Mouse (Mus musculus): Measurements from ENCODE around the gene Hepacam.
A peak's percentile ranks its signal among the peaks of the same experiment; 100 is the strongest.

Gene Hepacam

DNA sequence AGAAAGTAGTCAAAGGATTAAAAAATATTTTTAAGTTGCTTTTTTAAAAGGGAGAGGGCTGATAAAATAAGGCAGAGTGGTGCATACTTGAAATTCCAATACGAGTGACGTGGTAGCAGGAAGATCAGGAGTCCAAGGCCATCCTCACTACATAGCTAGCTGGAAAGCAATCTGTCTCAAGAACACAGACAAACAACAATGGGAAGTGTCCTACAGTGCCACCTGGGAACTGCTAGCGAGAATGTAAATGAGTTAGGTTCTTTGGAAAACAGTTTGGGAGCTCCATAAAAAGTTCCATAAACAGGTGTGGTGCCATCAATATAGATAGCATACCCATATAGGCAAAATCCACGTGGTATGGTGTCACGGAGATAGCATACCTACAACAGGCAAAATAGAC, 1.4 kb upstream of the Hepacam start:
- no peak for DNase-seq (ENCODE audit: low read depth, low spot score)
- no peaks in the 10 kb centered on the region for H3K36me3 ChIP-seq (ENCODE audit: control insufficient read depth, insufficient read depth, low read length, poor library complexity, severe bottlenecking)
- H3K27me3 ChIP-seq (ENCODE audit: control insufficient read depth, insufficient read depth, low read length, poor library complexity, severe bottlenecking): no peaks in the 10 kb centered on the region

- DNase-seq (ENCODE audit: low read depth, low spot score): no peak
- H3K27me3 ChIP-seq (ENCODE audit: control insufficient read depth, insufficient read depth, low read length, poor library complexity, severe bottlenecking): no peaks in the 10 kb centered on the region
- no peaks in the 10 kb centered on the region for H3K36me3 ChIP-seq (ENCODE audit: control insufficient read depth, insufficient read depth, low read length, poor library complexity, severe bottlenecking)
Measured at GRCm38 (mm10) chr9:37368081-37368830, 1.1 kb downstream of the Hepacam start.

DNA sequence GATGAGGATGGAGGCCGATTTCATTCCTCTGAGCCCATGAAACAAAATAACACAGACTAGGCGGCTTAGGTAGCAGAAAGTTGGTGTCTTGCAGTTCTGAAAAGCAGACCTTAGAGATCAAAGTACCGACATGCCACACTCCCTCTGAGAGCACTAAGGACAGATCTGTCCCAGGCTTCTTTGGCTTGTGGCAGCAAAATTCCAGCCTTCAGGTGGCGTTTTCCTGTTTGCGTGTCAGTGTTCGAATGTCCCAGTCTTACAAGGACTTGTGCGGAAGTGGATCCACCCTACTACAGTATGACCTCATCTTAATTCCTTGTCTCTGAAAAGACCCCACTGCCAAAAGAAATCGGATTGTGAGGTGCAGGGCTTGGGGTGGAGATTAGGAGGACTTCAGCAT, 1.7 kb downstream of the Hepacam start:
- no peaks in the 10 kb centered on the region for H3K36me3 ChIP-seq (ENCODE audit: control insufficient read depth, insufficient read depth, low read length, poor library complexity, severe bottlenecking)
- H3K27me3 ChIP-seq (ENCODE audit: control insufficient read depth, insufficient read depth, low read length, poor library complexity, severe bottlenecking): no peaks in the 10 kb centered on the region
- no peak for DNase-seq (ENCODE audit: low read depth, low spot score)

GRCm38 (mm10) chr9:37371232-37371801, 4.2 kb downstream of the Hepacam start:
- no peaks in the 10 kb centered on the region for H3K27me3 ChIP-seq (ENCODE audit: control insufficient read depth, insufficient read depth, low read length, poor library complexity, severe bottlenecking)
- no peak for DNase-seq (ENCODE audit: low read depth, low spot score)
- H3K36me3 ChIP-seq (ENCODE audit: control insufficient read depth, insufficient read depth, low read length, poor library complexity, severe bottlenecking): no peaks in the 10 kb centered on the region

DNA sequence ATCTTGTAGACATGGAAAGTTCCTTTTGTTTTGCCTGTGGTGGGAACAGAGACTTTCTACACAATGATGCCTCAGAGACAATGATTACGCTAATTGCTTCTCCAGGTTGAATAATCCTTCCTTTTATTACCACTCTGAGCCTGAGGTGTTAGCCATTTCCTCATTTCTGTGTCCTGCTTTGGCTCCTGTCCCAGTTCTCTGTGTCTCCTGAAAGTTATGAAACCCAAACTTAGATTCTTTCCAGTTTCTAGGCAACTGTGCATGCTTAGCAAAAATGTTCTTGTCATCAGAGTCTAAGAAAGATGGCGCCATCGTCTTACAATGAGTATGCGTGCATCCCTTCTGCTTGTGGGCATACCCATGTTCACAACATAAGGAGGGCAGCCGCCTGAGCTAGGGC, 8.6 kb downstream of the Hepacam start:
- no peaks in the 10 kb centered on the region for H3K27me3 ChIP-seq (ENCODE audit: control insufficient read depth, insufficient read depth, low read length, poor library complexity, severe bottlenecking)
- no peak for DNase-seq (ENCODE audit: low read depth, low spot score)
- no peaks in the 10 kb centered on the region for H3K36me3 ChIP-seq (ENCODE audit: control insufficient read depth, insufficient read depth, low read length, poor library complexity, severe bottlenecking)

GRCm38 (mm10) chr9:37383161-37383560, 16.0 kb downstream of the Hepacam start:
- Histone ChIP-seq H3K36me3 (ENCODE audit: control insufficient read depth, insufficient read depth, low read length, poor library complexity, severe bottlenecking) (no peaks in the 10 kb centered on the region), H3K27me3 (ENCODE audit: control insufficient read depth, insufficient read depth, low read length, poor library complexity, severe bottlenecking) (no peaks in the 10 kb centered on the region; the same call in 1 of the 2 replicates)
- no peak for DNase-seq (ENCODE audit: low read depth, low spot score)

DNA sequence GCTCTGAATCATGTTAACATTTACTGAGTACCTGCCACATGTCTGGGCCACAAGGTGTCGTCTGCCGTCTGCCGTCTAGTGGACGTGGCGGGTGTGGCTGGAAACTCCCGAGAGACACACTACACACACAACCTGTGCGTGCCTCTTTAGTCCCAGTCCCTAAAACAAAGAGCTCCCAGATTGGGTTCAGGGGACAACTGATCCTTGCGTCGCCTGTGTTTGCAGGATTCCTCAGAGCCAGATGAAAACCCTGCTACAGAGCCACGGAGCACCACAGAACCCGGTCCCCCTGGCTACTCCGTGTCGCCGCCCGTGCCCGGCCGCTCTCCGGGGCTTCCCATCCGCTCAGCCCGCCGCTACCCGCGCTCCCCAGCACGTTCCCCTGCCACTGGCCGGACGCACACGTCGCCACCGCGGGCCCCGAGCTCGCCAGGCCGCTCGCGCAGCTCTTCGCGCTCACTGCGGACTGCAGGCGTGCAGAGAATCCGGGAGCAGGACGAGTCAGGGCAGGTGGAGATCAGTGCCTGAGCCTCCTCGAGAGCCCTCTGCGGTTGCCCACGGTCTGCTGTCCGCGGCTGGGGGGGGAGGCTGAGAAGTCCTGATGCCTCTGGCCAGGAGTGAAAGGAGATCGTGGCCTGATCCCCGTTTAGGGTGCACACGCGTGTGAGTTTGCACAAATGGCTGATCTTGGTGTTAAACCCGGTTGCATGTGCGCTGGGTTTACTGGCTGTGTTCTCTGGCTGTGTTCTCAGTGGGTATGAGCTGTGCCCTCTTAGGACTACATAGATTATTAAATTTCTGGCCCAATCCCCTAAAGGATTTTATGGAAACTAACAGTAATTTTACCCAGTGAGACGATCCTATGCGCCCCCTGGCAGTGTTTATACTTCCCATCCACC, 17.4 kb downstream of the Hepacam start:
- H3K36me3 ChIP-seq (ENCODE audit: control insufficient read depth, insufficient read depth, low read length, poor library complexity, severe bottlenecking): no peaks in the 10 kb centered on the region
- H3K27me3 ChIP-seq (ENCODE audit: control insufficient read depth, insufficient read depth, low read length, poor library complexity, severe bottlenecking): no peaks in the 10 kb centered on the region; the same call in 1 of the 2 replicates
- DNase-seq (ENCODE audit: low read depth, low spot score): peak; percentile 17

- no peaks in the 10 kb centered on the region for H3K36me3 ChIP-seq (ENCODE audit: control insufficient read depth, insufficient read depth, low read length, poor library complexity, severe bottlenecking)
- DNase-seq (ENCODE audit: low read depth, low spot score): no peak
- H3K27me3 ChIP-seq (ENCODE audit: control insufficient read depth, insufficient read depth, low read length, poor library complexity, severe bottlenecking): no peaks in the 10 kb centered on the region
Measured at GRCm38 (mm10) chr9:37390891-37391290, 23.7 kb downstream of the Hepacam start.

DNA sequence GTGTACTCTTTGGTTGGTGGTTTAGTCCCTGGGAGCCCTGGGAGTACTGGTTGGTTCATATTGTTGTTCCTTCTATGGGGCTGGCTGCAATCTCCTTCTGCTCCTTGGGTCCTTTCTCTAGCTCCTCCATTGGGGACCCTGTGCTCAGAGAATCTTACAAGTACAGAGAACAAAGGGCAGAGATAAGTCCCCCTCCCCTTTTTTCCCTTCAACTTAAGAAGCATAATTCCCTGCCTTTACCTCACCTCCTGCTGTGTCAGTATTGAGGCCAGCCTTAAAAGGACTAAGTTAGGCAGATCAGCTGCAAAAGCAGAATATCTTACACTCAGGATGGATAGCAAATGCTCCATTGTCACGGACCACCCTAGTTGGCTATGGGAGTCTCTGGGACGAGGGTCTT, 24.9 kb downstream of the Hepacam start:
- H3K36me3 ChIP-seq (ENCODE audit: control insufficient read depth, insufficient read depth, low read length, poor library complexity, severe bottlenecking): no peaks in the 10 kb centered on the region
- H3K27me3 ChIP-seq (ENCODE audit: control insufficient read depth, insufficient read depth, low read length, poor library complexity, severe bottlenecking): no peaks in the 10 kb centered on the region
- no peak for DNase-seq (ENCODE audit: low read depth, low spot score)

DNA sequence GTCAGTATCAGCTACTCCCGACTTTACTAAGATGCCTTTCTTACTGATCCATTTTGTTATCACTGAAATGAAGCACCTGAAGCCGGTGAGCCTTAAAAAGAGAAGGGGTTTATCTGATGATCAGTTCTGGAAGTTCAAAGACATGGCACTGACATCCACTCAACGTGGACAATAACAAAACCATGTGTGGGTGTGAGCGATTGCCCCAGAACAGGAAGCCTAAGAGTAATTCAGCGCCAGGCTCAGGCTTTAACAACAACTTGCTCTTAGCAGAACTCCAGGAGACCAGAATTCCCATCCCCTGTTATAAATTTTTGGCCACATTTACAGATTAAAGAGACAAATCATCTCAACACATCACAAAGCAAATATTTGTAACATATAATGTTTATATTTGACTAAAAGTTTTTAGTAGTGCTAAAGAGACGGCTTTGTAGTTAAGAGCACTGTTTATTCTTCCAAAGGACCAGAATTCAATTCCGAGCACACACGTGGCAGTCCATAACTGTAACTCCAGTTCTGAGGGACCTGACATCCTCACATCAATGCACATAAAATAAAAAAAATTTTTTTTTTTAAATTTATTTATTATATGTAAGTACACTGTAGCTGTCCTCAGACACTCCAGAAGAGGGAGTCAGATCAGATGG, 26.5 kb downstream of the Hepacam start:
- H3K36me3 ChIP-seq (ENCODE audit: control insufficient read depth, insufficient read depth, low read length, poor library complexity, severe bottlenecking): no peaks in the 10 kb centered on the region
- DNase-seq (ENCODE audit: low read depth, low spot score): no peak
- H3K27me3 ChIP-seq (ENCODE audit: control insufficient read depth, insufficient read depth, low read length, poor library complexity, severe bottlenecking): no peaks in the 10 kb centered on the region

DNA sequence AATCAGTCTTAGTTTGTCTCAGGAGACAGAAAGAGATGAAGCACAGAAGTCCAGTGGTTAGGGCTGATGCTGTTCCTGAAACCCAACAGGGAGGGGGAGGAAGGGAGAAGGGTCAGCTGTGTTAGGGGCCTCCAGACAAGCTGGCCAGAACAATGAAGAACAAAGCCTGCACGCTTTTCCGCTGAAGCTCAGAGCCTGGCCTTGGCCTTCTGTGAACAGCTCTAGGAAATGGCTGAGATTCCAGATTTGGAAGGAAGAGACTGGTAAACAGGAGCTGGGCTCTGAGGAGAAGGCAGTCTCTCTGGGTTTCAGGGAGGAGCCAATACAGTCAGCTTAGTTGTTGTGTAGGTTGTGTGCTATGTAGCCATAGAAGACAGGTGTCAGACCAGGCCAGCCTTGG, 33.4 kb downstream of the Hepacam start:
- no peak for DNase-seq (ENCODE audit: low read depth, low spot score)
- Histone ChIP-seq H3K36me3 (ENCODE audit: control insufficient read depth, insufficient read depth, low read length, poor library complexity, severe bottlenecking) (no peaks in the 10 kb centered on the region), H3K27me3 (ENCODE audit: control insufficient read depth, insufficient read depth, low read length, poor library complexity, severe bottlenecking) (no peaks in the 10 kb centered on the region)

- no peaks in the 10 kb centered on the region for H3K27me3 ChIP-seq (ENCODE audit: control insufficient read depth, insufficient read depth, low read length, poor library complexity, severe bottlenecking)
- H3K36me3 ChIP-seq (ENCODE audit: control insufficient read depth, insufficient read depth, low read length, poor library complexity, severe bottlenecking): no peaks in the 10 kb centered on the region
Measured at GRCm38 (mm10) chr9:37401802-37402201, 34.7 kb downstream of the Hepacam start, which contains the start of gene Robo4. Gene Robo4 (plus strand): TSS chr9:37401897.

GRCm38 (mm10) chr9:37402501-37402900, 35.4 kb downstream of the Hepacam start:
- Histone ChIP-seq H3K27me3 (ENCODE audit: control insufficient read depth, insufficient read depth, low read length, poor library complexity, severe bottlenecking) (no peaks in the 10 kb centered on the region), H3K36me3 (ENCODE audit: control insufficient read depth, insufficient read depth, low read length, poor library complexity, severe bottlenecking) (no peaks in the 10 kb centered on the region)
- DNase-seq (ENCODE audit: low read depth, low spot score): no peak

More at GRCm38 (mm10) chr9:37401802-37402201, 34.7 kb downstream of the Hepacam start, which contains the start of gene Robo4:
- DNase-seq (ENCODE audit: low read depth, low spot score): no peak

DNA sequence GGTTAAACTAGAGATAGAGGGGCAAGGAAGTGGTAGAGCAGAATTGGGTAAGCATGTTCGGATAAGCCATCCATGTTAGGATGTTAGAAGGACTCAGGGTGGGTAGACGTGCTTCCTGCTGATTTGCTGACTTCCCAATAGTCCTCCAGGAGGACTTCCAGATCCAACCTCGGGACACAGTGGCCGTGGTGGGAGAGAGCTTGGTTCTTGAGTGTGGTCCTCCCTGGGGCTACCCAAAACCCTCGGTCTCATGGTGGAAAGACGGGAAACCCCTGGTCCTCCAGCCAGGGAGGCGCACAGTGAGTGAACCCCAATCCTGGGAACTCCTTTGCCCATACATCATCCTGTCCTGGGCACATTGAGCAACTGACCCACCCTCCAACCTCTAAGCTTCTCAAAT, 35.9 kb downstream of the Hepacam start:
- DNase-seq (ENCODE audit: low read depth, low spot score): no peak
- no peaks in the 10 kb centered on the region for H3K36me3 ChIP-seq (ENCODE audit: control insufficient read depth, insufficient read depth, low read length, poor library complexity, severe bottlenecking)
- H3K27me3 ChIP-seq (ENCODE audit: control insufficient read depth, insufficient read depth, low read length, poor library complexity, severe bottlenecking): no peaks in the 10 kb centered on the region
